Mouse (Mus musculus) layer of hippocampus, adult 9-11 months (tissue): ENCODE measurements at regions not wholly inside any gene's neighbourhood (a gene's known extent, or its start where the extent isn't known, plus 50 kb on each side); places are given as distances from the start of the nearest gene placed in this dataset.
"Not testable (repeated sequence)": the region's sequence is repeated elsewhere in the genome, so short reads cannot be mapped to it uniquely, and the experiment has no call there.

Experiments
- DNase-seq: peaks from one replicate; pipeline ENCODE4 v3.0.0; 2022

DNA sequence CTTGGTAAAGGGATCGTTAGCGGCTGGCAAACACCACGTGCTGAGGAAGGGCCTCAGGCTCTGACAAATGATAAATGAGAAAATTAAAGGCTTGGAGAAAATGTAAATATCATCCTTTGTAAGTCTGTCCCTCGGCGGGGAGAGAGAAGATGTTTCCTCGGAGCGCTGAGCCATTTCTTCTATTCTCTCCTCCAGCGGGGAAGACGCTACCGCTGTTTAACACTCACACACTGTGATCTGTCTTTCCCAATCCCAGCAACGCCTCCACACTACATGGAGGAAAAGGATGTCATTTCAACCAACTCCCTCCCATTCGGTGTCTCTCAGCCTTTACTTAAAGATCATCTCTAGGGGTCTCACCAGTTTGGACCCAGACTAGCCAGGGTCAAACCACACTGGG is 239.0 kb downstream of the Prex1 start:
- no peak for DNase-seq

DNA sequence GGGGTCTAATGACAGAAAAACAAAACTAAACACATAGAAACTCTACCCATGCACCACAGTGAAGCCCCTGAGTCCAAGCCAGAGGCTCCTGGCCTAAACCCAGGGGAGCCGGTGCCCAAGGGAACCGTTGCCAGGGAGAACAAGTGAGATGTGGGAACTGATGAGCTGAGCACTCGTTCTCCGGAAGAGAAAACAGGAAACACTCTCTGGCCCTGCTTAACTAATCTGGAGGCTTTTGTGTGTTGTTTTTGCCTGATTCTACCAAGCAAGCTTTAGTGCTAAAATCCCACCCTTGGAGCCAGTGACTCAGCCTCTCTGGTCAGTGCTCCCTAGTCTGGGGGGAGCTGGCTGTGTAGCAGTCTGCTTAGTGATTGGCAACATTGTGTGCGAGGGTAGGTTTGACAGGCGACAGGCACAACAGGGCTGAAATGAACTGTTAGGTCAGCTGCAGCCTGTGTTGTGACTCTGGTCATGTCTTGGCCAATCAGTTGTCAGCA is 242.3 kb downstream of the Prex1 start:
- DNase-seq = no peak

DNA sequence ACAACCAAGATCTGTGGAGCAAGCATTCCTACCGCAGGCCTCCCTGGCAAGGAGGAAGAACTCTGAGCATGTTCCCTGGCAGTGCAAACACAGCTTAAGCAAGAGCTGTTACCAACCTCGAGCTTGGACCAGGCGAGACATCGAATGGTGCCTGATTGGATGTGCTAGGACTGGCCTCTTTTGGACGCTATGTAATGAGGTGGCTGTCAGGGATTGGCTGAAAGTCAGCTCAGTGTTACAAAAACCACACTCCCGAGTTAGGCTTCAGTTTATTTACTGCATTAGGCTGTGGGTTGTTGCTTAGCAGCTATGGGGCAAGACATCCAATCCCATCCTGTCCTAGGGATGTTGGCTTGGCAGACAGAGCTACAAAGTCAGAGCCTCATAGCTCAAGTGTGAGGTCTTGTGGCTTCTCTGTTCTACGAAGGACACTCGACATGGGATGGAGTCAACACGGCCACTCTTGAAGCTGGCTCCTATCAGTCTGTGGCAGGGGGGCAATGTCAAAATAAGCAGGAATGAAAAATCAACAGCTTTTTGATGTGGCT is 244.5 kb downstream of the Prex1 start:
- DNase-seq = no peak

DNA sequence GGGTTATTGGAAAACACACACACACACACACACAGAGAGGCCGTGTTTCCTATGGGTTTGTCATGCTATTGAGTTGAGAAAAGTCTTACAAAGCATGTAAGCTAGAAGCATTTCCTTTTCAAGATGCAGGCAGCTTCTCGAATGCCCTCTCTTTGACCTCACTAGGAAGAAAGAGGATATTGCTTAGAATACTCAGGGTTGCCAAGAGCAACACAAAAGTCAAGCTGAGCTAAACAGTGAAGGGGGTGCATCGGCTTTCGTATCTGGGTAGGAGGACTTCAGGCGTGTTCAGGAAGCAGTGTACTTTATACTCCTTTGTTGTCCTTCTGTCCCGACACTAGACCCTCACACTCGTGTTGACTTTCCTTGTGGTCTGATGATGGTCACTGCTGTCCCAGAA is 246.5 kb downstream of the Prex1 start:
- DNase-seq = no peak

DNA sequence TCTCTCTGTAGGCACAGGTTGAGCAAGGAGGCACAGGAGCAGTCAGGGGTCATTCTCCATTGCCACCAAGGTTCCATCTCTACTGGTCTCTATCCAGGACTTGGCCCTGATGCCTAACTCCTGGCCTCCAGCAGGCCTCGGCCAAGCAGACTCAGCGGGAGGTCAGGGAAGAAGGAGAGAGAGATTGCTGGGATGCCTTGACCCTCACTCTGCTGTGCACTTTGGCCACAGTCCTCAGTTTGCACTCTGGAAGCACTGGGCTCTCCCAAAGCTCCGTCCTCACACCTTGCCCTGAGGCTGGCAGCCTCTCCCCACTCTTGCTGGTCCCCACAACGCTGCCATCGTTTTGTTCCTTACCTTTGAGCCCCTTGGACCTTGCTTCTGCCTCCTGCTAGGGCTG is 248.1 kb downstream of the Prex1 start:
- DNase-seq = no peak

DNA sequence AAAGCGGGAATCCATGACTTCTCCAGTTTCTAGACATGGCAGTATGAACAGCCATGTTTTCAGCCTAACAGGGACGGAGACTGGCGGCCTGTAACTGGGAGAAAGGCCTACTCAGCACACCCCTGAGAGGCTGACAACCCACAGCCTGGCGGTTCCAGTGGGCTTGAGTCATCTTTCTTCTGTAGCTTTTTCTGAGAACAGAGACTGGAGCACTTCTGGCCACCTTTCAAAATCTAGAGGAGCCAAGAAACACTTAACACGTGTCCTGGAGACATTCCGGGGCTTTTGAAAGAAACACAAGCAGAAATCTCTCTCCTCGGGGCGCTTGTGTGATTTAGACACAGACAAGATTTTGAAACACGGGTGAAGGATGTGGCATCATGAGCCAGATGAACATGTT is 250.1 kb downstream of the Prex1 start:
- DNase-seq = no peak

DNA sequence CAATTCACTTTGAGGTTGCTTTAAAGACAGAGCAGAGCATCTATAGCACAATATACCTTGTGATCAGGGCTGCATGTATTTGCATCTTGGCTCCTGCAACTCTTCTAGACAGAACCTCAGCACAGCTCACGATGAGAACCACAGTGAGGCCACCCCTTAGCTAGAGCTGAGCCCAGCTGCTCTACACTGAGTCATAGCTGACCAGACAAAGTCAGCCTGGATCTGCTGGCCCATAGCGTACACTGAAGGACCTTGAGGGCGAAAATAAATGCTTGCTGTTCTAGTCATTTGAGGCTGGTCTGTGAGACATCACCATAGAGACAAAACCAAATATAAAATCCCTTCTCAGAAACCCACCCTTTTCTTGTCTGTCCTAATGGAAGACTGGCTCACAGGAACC is 251.7 kb downstream of the Prex1 start:
- no peak for DNase-seq

DNA sequence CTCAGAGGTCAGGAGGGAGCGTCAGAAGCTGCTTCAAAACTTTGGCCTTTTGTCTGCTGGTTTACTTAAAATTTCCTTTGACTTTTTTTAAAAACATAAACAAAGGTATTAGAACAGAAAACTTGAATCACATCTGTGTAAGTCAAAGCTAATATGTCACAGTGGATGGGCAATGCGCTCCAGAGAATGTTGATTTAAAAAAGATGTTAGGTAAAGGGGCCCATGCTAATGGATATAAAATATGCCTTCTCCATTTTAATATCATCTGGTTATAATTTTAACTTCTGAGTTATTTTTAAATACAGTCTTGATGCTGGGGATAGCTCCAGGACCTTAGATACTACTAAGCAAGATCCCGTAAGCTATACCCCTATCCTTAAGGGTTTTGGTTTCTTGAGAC is 252.5 kb downstream of the Prex1 start:
- no peak for DNase-seq

DNA sequence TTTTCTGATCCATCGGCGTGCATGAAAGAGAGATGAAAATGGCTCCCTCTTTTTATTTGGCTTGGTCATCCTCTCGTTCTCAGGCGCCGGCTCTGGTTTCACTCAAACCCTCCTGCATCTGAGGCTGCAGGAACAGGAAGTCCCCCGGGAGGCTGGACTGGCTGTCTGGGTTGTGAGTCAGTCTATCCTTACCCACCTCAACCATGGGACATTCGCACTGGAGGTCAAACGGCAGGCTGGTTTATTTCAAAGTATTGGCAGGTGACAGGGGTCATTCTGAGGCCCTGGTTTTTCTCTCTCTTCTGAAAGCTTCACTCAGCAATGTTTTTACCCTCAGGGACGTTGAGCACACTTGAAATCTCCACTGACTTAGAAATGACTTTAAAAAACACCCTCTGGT is 253.7 kb downstream of the Prex1 start:
- no peak for DNase-seq

DNA sequence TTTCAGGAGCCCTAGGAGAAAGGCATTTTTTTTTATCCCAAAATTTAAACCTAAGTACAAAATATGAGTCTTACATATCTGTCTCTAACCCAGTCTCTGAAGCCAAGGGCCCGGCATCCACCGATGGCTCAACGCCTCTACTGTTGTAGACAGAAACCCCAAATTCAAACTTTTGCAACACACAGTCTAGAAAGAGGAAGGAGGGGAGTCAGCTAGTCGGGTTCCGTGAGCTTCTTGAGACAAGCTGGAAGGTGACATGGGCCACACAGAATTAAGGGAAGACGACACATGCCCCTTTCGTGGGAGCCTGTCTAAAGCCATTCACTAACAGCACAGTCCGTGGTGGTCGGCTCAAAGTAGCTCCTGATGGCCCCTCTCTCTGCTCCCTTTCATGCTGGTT is 254.7 kb downstream of the Prex1 start:
- no peak for DNase-seq

DNA sequence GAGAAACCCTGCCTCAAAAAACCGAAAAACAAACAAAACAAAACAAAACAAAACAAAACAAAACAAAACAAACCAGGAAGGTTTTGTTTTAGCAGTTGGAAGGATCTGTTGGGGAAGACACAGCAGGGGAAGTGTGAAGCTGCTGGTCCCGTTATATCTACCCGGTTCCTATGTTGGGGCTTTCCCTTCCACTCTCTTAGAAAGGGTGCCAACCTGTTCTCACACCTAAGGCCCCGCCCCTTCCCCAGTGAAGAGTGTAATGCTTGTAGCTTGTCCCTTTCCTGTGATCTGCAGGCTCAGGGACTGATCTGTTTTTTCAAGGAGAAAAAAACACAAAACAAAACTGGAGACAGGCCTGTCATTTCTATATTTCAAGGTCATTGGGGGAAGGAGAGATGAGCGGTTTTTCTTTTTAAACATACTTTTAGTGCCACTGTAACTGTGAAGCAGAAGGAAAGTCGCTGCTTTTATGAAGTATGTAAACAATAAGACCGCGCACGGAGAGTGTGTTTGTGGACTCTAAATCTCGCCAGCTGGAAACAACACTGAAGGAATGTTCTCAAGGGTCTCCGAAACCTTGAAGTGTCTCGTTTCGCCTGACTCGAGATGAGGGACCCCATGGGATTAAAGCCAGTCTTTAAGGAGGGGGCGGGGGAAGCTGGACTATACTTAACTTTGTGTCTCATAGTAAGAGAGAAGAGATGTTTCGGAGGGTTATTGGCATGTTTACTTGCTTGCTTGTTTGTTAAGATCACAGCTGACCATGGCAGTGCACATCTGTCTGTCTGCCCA is 256.1 kb downstream of the Prex1 start:
- no peak for DNase-seq

DNA sequence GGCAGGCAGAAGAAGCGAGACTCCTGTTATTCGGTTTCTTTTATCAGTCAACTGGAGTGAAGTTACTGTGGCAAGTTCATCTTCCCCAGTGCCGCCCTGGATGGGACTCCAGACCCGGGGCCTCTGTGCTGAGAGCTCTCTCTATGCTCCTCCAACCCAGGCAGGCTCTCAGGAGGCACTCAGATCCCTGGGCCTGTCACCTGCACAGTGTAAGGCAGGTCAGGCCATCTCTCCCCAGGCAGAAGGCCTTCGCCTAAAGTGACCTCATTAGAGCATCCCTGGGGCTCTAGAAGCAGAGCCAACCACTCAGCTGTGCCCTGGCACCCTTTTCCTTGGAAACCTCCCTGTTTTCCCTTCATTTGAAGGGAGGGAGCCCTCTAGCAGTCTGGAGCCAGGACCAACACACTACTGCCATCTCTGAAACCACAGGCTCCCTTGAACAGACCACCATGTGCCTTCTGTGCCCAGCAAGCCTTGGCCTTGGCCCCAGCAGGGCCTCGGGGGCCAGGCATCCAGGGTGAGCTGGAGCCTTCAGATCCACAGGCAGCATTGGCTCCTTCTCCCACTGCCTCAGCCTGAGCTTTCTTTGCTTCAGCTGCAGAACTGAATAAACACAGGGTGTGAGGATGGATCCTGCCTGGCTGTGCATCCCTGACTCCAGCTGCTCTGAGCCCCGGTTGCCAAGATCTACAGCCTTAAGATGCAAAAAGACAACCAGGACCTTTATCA is 259.3 kb downstream of the Prex1 start:
- DNase-seq = not testable (repeated sequence)

DNA sequence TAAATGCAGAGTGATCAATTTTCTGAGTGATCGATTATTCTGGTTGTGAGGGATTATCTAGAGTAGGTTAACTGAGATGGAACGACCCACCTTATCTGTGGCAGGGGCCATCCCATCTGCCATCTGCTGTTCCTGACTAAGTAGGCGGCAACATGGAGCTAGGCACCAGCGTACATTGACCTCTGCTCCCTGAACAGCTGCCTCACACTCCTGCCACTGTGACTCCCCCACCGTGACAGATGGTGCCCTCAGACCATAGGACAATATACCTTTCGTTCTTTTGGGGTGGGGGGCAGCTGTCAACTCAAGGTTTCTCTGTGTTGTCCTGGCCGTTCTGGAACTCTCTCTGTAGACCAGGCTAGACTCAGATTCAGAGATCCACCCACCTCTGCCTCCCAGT is 262.7 kb downstream of the Prex1 start:
- DNase-seq = no peak

DNA sequence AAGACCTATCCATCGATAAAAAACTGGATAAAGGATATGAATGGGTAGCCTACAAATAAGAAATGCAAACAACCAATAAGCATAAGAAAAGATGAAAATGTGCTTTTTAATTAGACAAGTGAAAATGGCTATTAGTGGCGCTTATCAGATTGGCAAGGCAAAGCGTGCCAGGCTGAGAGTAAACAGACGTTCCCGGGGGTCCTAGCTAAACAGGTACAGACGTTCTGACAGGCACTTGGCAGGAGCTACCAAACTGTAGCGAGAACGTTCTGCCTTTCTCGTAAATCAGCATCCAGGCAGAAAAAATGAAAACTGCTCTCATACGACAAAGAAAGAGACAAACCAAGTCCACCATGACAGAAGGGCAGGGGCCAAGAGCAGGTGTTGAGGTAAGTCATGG is 263.3 kb downstream of the Prex1 start:
- DNase-seq = no peak

DNA sequence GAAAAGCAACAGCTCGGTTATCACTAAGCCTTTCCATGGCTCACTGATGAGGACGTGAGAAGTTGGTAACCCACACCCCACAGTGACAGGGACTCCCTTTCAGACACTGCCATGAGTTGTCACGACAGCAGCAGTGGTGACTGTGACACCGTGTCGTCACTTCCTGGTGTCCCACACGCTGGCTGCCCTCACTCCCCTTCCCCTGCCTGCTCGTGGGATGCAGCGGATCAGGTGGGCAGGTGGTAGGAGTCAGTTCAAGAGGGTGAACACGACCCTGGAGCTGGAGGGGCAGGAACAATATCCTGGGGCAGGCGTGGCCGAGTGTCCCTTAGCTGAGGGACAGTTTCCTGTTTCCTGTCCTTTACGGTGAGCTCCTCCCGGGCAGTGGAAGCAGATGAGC is 264.9 kb downstream of the Prex1 start:
- DNase-seq = no peak

DNA sequence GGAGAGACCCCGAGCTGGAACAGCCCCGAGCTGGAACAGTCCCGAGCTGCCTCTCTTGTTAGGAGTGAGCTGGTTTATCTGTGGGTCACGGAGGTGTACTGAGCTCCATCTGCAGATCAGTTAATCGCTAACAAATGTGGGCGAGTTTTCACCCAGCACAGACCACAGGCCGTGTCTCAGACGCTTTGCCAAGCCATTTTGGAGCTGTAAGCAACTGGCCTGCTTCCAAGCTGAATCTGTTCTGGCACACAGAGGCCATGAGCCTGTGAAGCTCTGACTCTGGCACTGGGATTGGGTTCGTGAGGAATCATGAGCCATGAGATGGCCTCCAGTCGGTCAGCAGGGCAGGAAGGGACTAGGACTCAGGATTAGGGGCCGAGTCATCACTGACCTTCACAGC is 265.5 kb downstream of the Prex1 start:
- peak; percentile 49 for DNase-seq

DNA sequence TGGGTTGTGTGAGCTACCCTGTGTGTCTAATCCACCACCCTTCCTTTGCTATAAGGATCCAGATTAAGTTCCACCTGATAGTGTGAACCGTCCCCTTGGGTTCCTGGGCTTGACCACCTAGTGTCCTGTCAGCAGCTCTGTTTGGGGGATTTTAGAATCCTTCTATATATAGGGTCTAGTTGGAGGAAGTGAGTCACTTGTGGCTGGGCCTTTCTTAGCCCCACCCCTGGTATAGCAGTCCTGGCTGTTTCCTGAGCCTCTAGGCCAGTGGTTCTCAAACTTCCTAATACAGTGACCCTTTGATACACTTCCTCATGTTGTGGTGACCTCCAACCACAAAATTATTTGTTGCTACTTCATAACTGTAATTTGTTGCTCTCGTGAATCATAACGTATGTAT is 267.1 kb downstream of the Prex1 start:
- DNase-seq = peak; percentile 70

DNA sequence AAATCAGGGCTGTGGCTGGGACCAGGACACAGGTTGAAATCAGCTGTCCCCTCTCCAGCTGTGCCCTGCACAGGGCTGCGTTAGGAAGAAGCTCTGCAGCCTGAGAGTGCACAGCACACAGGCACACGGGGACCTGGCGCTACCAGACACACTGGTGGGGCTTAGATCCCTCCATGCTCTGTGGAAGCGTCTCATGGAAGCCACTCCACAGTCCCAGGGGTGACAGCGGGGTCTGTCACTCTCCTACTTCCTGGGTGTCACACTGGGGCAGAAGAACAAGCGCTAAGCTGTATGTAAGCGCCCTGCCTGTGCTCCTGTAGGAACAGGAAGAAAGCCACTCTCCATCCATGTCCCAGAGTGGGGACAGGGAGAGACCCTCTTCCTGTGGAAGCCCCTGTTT is 267.8 kb downstream of the Prex1 start:
- not testable (repeated sequence) for DNase-seq

DNA sequence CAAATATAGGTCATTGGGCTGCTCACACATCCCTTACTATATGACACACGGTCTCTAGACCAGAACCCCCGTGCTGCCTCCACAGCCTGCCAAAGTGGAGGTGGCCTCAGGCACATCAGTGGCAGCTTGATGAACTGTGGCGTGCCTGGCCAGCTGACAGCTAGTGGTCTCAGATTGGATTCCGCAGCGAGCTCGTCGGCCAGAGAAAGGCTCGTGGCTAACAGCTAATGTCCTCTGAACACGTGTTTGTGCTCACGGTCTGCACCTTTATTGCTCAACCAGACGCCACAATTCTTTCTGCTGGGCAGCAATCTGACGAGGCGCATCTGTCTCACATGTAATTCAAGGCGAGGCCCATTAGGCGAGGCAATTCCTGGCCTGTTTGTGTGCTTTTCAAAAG is 270.6 kb downstream of the Prex1 start:
- no peak for DNase-seq

DNA sequence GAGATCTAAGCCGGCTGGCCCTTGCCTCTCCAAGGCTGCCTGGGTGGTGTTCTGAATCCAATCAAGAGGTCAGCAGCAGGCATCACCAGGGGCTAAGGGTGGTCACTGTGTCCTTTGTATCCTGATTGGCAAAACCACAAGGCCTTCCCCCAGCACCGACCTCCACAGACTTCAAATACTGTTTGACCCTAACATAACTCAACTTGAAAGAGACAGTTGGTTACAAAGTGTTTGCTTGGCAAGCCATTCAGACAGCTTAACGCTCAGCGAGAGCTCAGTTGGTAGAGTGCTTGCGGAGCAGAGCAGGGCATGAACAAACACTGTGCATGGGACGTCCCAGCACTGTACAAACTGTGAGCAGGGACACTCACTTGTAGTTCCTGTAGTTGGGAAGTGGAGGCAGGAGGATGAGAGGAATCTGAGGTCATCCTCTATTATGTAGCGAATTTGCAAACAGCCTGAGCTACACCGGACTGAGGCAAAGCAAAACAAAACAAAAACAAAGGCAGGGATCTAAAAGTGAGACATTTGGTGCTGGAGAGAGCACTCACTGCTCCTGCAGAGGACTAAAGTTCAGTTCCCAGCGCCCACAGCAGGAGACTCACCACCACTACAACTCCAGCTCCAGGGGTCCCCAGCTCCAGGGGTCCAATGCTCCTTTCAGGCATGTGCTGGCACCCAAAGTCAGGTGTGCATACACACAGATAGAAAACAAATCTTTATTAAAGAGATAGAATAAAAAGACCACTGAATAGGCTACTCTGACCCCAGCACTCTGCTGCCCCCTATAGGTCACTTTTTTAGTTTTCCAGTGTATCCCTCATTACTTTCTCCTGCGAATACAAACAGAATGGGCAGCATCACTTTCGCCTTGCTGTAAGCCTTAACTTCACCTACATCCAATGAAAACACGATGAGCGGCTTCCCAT is 273.5 kb downstream of the Prex1 start:
- no peak for DNase-seq

DNA sequence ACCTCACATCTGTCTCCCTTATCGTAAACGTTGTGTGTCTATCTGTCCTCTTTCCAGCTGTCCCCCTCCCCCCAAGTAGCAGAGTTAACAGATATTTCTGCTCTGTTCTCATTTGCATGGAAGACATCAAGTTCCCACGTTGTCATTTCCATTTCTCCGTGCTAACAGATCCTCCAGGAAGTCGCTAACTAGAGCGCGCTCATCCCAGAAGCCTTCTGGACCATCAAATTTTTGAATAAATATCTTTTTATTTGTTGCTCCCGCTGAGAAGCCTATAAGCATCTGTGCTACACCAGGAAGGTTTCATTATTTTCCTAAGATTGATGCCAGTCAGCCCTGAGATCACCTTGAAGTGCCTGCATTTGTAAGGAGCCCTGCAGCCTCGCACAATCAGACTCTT is 275.4 kb downstream of the Prex1 start:
- DNase-seq = no peak

DNA sequence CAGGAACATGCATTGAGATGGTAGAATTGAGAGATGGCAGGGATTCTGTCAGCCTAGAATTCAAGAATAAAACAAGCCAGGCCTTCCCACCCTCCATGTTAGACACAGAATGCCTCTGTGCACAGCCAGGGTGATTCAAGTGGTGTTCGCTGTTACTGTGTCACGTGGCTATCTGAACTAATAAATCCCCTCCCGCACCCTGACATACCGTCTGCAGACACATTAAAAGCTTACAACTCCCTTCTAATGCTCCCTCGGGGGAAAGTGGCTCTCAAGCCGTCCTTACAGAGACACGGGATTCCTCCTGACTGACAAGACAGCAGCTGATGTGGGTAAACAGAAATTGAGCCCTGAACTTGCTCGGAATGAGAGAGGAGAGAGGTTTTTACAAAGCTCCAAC is 279.1 kb downstream of the Prex1 start:
- no peak for DNase-seq
